Mouse (Mus musculus): ENCODE results near the gene Mok. TPM values are rescaled to one million over a fixed set of nuclear protein-coding genes. Genes with fewer than 3 reads are reported as not detected.

Mok gene
- polyA plus RNA-seq, 1 experiment from 2014 or later, result 2.1 TPM

- H3K27me3 ChIP-seq (replicated peaks; ENCODE audit: control insufficient read depth, insufficient read depth, low read length), result 0 out of 2 replicates have a peak, but pooled peaks cover 2% of the 10 kb centered on the region
- H3K4me1 ChIP-seq (replicated peaks; ENCODE audit: control insufficient read depth, insufficient read depth, low read length), result no peaks in the 10 kb centered on the region
- DNase-seq (ENCODE audit: low spot score), result no peak
- H3K27ac ChIP-seq (ENCODE audit: low read depth, low read length), result no peak overlapping the region
- WGBS, result 83% methylated on average over 9 of the region's 11 CpGs
- no peak overlapping the region for H3K4me2 ChIP-seq
- no peaks in the 10 kb centered on the region for H3K9me3 ChIP-seq (ENCODE audit: control insufficient read depth, low read length)
- H3K36me3 ChIP-seq (ENCODE audit: control insufficient read depth, insufficient read depth, low read length), result no peaks in the 10 kb centered on the region
- ATAC-seq (replicated peaks; ENCODE audit: low FRiP score), result no peak; the same call in 1 of the 2 replicates
- no peak overlapping the region for H3K4me3 ChIP-seq (ENCODE audit: low read depth, low read length)
- H3K9ac ChIP-seq (ENCODE audit: low read depth, low read length), result no peak overlapping the region
Measured at GRCm38 (mm10) chr12:110830293-110831024, 10.3 kb downstream of the Mok start.

GRCm38 (mm10) chr12:110828908-110829307, 11.8 kb downstream of the Mok start:
- no peak for DNase-seq (ENCODE audit: low spot score)
- no peaks in the 10 kb centered on the region for H3K36me3 ChIP-seq (ENCODE audit: control insufficient read depth, insufficient read depth, low read length)
- H3K4me2 ChIP-seq, result no peak overlapping the region
- no peaks in the 10 kb centered on the region for H3K9me3 ChIP-seq (ENCODE audit: control insufficient read depth, low read length)
- H3K27ac ChIP-seq (ENCODE audit: low read depth, low read length), result no peak overlapping the region
- no peak overlapping the region for H3K4me3 ChIP-seq (ENCODE audit: low read depth, low read length)
- no peak for ATAC-seq (replicated peaks; ENCODE audit: low FRiP score)
- H3K4me1 ChIP-seq (replicated peaks; ENCODE audit: control insufficient read depth, insufficient read depth, low read length), result no peaks in the 10 kb centered on the region
- H3K27me3 ChIP-seq (replicated peaks; ENCODE audit: control insufficient read depth, insufficient read depth, low read length), result no peaks in the 10 kb centered on the region
- WGBS, result 89% methylated on average over 4 of the region's 4 CpGs
- no peak overlapping the region for H3K9ac ChIP-seq (ENCODE audit: low read depth, low read length)

GRCm38 (mm10) chr12:110822366-110822765, 18.4 kb downstream of the Mok start:
- no peaks in the 10 kb centered on the region for H3K9me3 ChIP-seq (ENCODE audit: control insufficient read depth, low read length)
- H3K36me3 ChIP-seq (ENCODE audit: control insufficient read depth, insufficient read depth, low read length), result no peaks in the 10 kb centered on the region
- DNase-seq (ENCODE audit: low spot score) (no peak), ATAC-seq (replicated peaks; ENCODE audit: low FRiP score) (no peak)
- no peak overlapping the region for H3K27ac ChIP-seq (ENCODE audit: low read depth, low read length)
- no peaks in the 10 kb centered on the region for H3K4me1 ChIP-seq (replicated peaks; ENCODE audit: control insufficient read depth, insufficient read depth, low read length)
- 81% methylated on average over 7 of the region's 7 CpGs for WGBS
- H3K4me2 ChIP-seq, result no peak overlapping the region
- no peak overlapping the region for H3K9ac ChIP-seq (ENCODE audit: low read depth, low read length)
- H3K27me3 ChIP-seq (replicated peaks; ENCODE audit: control insufficient read depth, insufficient read depth, low read length), result no peaks in the 10 kb centered on the region
- H3K4me3 ChIP-seq (ENCODE audit: low read depth, low read length), result no peak overlapping the region

GRCm38 (mm10) chr12:110821787-110822186, 19.0 kb downstream of the Mok start:
- ATAC-seq (replicated peaks; ENCODE audit: low FRiP score) (no peak), DNase-seq (ENCODE audit: low spot score) (no peak)
- Histone ChIP-seq H3K27ac (ENCODE audit: low read depth, low read length) (no peak overlapping the region), H3K4me3 (ENCODE audit: low read depth, low read length) (no peak overlapping the region), H3K27me3 (replicated peaks; ENCODE audit: control insufficient read depth, insufficient read depth, low read length) (no peaks in the 10 kb centered on the region), H3K9me3 (ENCODE audit: control insufficient read depth, low read length) (no peaks in the 10 kb centered on the region), H3K4me1 (replicated peaks; ENCODE audit: control insufficient read depth, insufficient read depth, low read length) (no peaks in the 10 kb centered on the region), H3K9ac (ENCODE audit: low read depth, low read length) (no peak overlapping the region), H3K4me2 (no peak overlapping the region), H3K36me3 (ENCODE audit: control insufficient read depth, insufficient read depth, low read length) (no peaks in the 10 kb centered on the region)
- WGBS, result 80% methylated on average over 2 of the region's 2 CpGs

- H3K4me1 ChIP-seq (replicated peaks; ENCODE audit: control insufficient read depth, insufficient read depth, low read length), result no peaks in the 10 kb centered on the region
- no peak overlapping the region for H3K4me2 ChIP-seq
- ATAC-seq (replicated peaks; ENCODE audit: low FRiP score), result no peak
- H3K9me3 ChIP-seq (ENCODE audit: control insufficient read depth, low read length), result no peaks in the 10 kb centered on the region
- H3K4me3 ChIP-seq (ENCODE audit: low read depth, low read length), result no peak overlapping the region
- no peaks in the 10 kb centered on the region for H3K36me3 ChIP-seq (ENCODE audit: control insufficient read depth, insufficient read depth, low read length)
- WGBS, result 67% methylated on average over 8 of the region's 8 CpGs
- no peak for DNase-seq (ENCODE audit: low spot score)
- no peaks in the 10 kb centered on the region for H3K27me3 ChIP-seq (replicated peaks; ENCODE audit: control insufficient read depth, insufficient read depth, low read length)
- H3K9ac ChIP-seq (ENCODE audit: low read depth, low read length), result no peak overlapping the region
- H3K27ac ChIP-seq (ENCODE audit: low read depth, low read length), result no peak overlapping the region
Measured at GRCm38 (mm10) chr12:110819367-110819766, 21.4 kb downstream of the Mok start.

GRCm38 (mm10) chr12:110816833-110817232, 23.9 kb downstream of the Mok start:
- Histone ChIP-seq H3K9ac (ENCODE audit: low read depth, low read length) (no peak overlapping the region), H3K27me3 (replicated peaks; ENCODE audit: control insufficient read depth, insufficient read depth, low read length) (no peaks in the 10 kb centered on the region), H3K4me3 (ENCODE audit: low read depth, low read length) (no peak overlapping the region), H3K27ac (ENCODE audit: low read depth, low read length) (no peak overlapping the region), H3K4me2 (no peak overlapping the region), H3K9me3 (ENCODE audit: control insufficient read depth, low read length) (no peaks in the 10 kb centered on the region), H3K36me3 (ENCODE audit: control insufficient read depth, insufficient read depth, low read length) (no peaks in the 10 kb centered on the region), H3K4me1 (replicated peaks; ENCODE audit: control insufficient read depth, insufficient read depth, low read length) (no peaks in the 10 kb centered on the region)
- ATAC-seq (replicated peaks; ENCODE audit: low FRiP score) (no peak), DNase-seq (ENCODE audit: low spot score) (no peak)
- 83% methylated on average over 2 of the region's 2 CpGs for WGBS

GRCm38 (mm10) chr12:110814924-110815323, 25.8 kb downstream of the Mok start:
- Histone ChIP-seq H3K36me3 (ENCODE audit: control insufficient read depth, insufficient read depth, low read length) (no peaks in the 10 kb centered on the region), H3K4me3 (ENCODE audit: low read depth, low read length) (no peak overlapping the region), H3K9me3 (ENCODE audit: control insufficient read depth, low read length) (no peaks in the 10 kb centered on the region), H3K4me1 (replicated peaks; ENCODE audit: control insufficient read depth, insufficient read depth, low read length) (no peaks in the 10 kb centered on the region), H3K27ac (ENCODE audit: low read depth, low read length) (no peak overlapping the region), H3K9ac (ENCODE audit: low read depth, low read length) (no peak overlapping the region), H3K27me3 (replicated peaks; ENCODE audit: control insufficient read depth, insufficient read depth, low read length) (no peaks in the 10 kb centered on the region), H3K4me2 (no peak overlapping the region)
- 62% methylated on average over 17 of the region's 17 CpGs for WGBS
- ATAC-seq (replicated peaks; ENCODE audit: low FRiP score) (no peak), DNase-seq (ENCODE audit: low spot score) (no peak)

- DNase-seq (ENCODE audit: low spot score), result no peak
- H3K9ac ChIP-seq (ENCODE audit: low read depth, low read length), result no peak overlapping the region
- no peaks in the 10 kb centered on the region for H3K4me1 ChIP-seq (replicated peaks; ENCODE audit: control insufficient read depth, insufficient read depth, low read length)
- no peaks in the 10 kb centered on the region for H3K27me3 ChIP-seq (replicated peaks; ENCODE audit: control insufficient read depth, insufficient read depth, low read length)
- H3K4me2 ChIP-seq, result no peak overlapping the region
- H3K27ac ChIP-seq (ENCODE audit: low read depth, low read length), result no peak overlapping the region
- WGBS, result 90% methylated on average over 6 of the region's 6 CpGs
- no peaks in the 10 kb centered on the region for H3K36me3 ChIP-seq (ENCODE audit: control insufficient read depth, insufficient read depth, low read length)
- no peak overlapping the region for H3K4me3 ChIP-seq (ENCODE audit: low read depth, low read length)
- no peaks in the 10 kb centered on the region for H3K9me3 ChIP-seq (ENCODE audit: control insufficient read depth, low read length)
- ATAC-seq (replicated peaks; ENCODE audit: low FRiP score), result no peak
Measured at GRCm38 (mm10) chr12:110813624-110814023, 27.1 kb downstream of the Mok start.

GRCm38 (mm10) chr12:110813132-110813531, 27.6 kb downstream of the Mok start:
- Histone ChIP-seq H3K4me1 (replicated peaks; ENCODE audit: control insufficient read depth, insufficient read depth, low read length) (no peaks in the 10 kb centered on the region), H3K9ac (ENCODE audit: low read depth, low read length) (no peak overlapping the region), H3K4me3 (ENCODE audit: low read depth, low read length) (no peak overlapping the region), H3K9me3 (ENCODE audit: control insufficient read depth, low read length) (no peaks in the 10 kb centered on the region), H3K36me3 (ENCODE audit: control insufficient read depth, insufficient read depth, low read length) (no peaks in the 10 kb centered on the region), H3K27me3 (replicated peaks; ENCODE audit: control insufficient read depth, insufficient read depth, low read length) (no peaks in the 10 kb centered on the region), H3K4me2 (no peak overlapping the region), H3K27ac (ENCODE audit: low read depth, low read length) (no peak overlapping the region)
- no peak for DNase-seq (ENCODE audit: low spot score)
- ATAC-seq (replicated peaks; ENCODE audit: low FRiP score), result no peak
- WGBS, result 80% methylated on average over 9 of the region's 9 CpGs
